Mouse (Mus musculus): ENCODE measurements around the gene Cyb5d2.
A peak's percentile ranks its signal among the peaks of the same experiment; 100 is the strongest.

Cyb5d2 gene

GRCm38 (mm10) chr11:72771461-72771860 lies 24.5 kb downstream of the Cyb5d2 start:
- DNase-seq = no peak

DNA sequence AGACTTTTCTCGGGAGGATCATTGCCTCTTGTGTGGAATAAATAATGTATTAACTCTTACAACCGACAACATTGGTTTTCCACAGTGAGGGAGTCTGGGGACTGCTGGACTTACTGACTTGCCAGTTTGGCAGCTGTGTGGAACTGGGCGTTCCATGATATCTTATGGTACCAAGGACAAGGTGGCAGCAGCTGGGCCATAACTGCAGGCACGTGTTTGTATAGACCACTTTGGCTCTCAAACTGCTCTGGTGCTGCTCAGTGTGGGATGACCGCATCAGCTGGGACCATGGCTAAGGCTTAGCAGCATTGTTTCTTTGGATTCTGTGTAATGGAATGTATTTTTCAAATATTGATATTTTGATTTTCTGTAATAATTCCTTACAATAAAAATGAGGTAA lies 25.1 kb downstream of the Cyb5d2 start:
- DNase-seq = no peak

- DNase-seq = no peak
Measured at GRCm38 (mm10) chr11:72770324-72770723, 25.6 kb downstream of the Cyb5d2 start.

DNA sequence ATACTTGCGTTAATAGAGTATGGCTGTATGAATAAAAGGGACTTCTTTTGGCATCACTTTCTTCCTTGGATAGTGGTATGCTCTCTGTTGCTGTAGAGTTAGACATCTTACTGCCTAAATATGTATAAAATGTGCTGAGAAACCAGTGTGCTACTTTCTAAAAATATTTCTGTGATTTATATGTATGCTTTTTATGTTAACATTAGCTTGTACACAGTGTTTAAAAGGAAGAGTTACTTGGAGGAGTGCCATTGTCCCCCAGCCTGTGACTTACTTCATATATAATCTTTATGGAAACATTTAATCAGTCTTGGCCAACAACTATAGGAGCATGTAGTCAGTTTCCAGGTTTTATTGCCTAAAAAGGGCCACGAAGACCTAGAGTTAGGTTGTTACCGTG lies 26.9 kb downstream of the Cyb5d2 start:
- no peak for DNase-seq

GRCm38 (mm10) chr11:72767716-72768115 lies 28.2 kb downstream of the Cyb5d2 start:
- DNase-seq = no peak

DNA sequence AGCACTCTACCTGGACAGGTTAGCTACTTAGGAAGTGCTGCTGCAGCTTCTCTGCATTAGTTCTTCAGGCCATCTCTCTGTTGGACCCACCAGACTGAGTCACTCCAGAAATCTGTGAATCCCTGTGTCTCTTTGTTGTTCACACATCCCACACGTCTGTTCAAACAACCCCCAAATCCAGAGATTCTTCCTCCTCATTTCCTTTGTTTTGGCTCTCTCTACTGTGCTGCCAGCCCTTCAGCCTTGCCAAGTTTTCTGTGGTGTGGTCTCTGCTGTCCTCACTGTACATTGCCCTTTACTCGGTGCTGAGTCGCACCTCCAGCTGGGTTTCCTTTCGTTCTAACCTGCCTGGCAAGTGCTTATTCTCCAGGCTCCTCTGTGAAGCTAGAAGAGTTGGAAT lies 31.7 kb downstream of the Cyb5d2 start:
- no peak for DNase-seq

DNA sequence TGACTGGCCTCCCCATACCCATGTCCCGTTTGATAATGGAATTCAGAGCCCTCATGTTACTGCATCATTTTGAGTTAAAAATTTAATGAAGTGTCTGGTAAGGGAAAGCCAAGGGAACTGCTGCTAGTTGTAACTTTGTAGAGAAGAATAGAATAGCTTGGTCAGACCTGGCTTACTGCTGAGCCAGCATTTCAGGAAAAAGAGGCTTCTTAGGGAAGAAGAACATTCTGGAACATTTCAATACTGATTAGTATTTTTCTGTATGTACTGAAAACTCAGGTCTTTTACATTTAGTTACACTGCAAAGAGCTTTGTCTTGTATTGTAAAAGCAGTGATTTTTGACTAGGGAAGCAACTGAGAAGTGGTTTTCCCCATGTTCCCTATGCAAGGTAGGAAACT lies 35.2 kb downstream of the Cyb5d2 start:
- DNase-seq = no peak

DNA sequence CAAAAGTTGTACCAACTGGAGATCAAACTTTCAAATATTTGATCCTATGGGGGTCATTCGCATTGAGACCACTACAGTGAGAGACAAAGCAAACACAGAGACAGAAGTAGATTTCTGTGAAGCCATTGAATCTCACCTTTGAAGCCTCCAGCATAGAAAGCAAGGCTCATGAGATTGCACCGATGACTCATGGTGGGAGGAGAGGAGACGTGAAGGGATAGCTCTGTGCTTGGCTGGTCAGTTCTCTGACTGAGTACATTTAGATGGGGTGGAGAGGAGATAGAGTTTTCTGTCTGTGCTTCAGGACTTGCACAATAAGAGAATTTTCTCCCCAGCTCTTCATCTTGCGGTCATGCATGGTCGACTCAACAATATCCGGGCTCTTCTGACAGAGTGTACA lies 36.4 kb downstream of the Cyb5d2 start:
- DNase-seq = no peak

DNA sequence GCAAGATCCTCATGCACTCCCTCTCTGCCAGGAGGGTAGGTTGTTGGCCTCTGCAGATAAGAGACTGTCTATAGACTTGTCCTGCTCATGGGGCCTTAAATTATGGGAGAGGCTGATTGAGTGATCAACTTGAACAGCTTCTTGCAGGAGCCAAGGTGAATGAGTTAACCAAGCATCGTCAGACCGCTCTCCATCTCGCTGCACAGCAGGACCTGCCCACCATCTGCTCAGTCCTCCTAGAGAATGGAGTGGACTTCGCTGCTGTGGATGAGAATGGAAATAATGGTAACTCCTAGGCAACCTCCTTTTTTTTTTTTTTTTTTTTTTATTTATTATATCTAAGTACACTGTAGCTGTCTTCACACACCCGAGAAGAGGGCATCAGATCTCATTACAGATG lies 37.6 kb downstream of the Cyb5d2 start:
- no peak for DNase-seq

GRCm38 (mm10) chr11:72751956-72752355 lies 44.0 kb downstream of the Cyb5d2 start:
- DNase-seq = no peak

DNA sequence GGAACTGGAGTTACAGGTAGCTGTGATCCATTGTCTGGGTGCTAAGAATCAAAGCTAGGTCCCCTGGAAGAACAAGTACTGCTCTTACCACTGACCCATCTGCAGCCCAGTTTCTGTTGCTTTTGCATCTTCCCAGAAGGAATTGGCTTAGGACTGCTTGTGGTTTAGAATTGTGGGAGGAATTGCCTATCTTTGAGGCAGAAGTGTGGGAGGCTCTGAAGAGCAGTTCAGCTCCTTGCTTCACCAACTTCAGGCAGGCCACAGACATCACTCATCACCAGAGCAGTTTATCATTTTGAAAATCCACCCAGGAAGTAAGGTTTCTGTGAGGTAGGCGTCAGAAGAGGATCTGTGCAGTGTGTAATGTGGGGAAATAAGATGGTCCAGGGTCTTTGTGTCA lies 56.9 kb downstream of the Cyb5d2 start:
- DNase-seq = no peak

DNA sequence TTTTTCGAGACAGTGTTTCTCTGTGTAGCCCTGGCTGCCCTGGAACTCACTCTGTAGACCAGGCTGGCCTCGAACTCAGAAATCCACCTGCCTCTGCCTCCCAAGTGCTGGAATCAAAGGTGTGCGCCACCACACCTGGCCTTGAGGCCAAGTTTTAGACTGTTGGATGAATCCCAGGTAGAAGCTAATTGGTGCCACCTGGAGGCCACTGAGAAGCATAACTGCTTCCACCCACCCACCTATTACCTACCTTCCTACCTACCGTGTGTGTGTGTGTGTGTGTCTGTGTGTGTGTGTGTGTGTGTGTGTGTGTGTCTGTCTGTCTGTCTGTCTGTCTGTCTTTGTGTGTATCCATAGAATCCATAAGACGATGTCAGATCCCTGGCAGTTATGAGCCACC lies 58.4 kb downstream of the Cyb5d2 start:
- DNase-seq = peak; percentile 68

DNA sequence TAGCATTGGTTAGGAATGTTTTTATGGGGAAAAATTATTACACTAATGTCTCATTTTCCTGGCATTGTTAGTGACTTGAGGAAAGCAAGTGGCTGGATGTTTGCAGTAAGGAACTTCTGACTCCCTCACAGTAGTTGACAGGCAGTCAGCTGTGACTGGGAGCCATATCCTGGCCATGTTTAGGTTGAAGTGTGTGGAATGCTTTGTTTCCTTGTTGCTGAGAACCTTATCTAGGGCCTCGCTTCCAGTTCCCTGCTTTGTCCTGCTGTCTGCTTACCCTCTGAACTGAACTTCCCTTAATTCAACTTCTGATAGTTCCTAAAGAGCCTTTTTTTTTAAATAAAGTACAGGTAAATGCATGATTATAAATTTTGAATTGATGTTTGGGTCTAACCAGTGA lies 59.6 kb downstream of the Cyb5d2 start:
- DNase-seq = no peak

DNA sequence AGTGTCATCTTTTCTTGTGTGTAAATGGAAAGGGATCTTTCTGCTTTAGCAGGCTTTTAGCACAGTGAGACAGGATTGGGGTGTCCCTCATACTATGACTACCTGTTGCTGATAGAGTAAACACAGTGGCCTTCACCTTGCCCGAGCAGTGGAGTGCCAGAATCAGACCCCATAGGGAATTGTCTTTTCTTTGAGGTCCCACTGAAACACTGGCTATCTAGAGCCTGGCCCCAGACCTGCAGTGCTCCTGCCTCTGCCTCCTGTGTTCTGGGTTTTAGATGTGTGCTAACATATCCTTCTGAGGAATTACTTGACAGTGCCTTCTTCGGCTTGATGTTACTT lies 60.5 kb downstream of the Cyb5d2 start:
- no peak for DNase-seq

DNA sequence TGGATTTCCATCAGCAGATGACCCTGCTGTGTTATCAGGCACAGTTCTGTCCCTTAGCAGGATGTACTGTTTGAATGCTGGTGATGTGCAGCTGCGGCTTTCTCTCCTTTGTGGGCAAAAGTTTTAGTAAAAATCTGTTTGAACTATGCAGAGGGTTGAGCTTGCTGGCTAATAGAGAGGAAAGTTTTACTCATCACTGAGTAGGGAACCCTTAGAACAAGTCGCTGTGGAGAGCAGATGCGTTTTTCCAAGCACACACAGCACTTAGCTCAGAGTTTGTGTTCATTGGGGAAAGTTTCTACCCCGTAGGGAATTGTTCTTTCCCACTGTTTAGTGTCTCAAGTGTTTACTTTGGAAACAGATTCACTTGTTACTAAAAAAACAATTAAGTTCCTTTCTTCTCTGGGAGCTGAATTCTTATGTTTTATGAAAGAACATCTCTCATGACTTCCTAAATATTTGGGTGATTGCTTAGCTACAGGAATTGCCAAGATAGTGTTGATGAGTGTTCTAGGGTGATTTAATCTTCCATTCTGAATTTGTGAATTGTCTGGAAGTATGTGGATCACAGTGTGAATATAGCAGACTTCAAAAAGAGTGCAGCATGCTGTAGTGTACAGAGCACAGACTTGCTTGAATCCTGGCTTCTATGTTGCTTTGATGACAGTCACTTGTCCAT lies 61.0 kb downstream of the Cyb5d2 start:
- no peak for DNase-seq

GRCm38 (mm10) chr11:72733736-72734135 lies 62.2 kb downstream of the Cyb5d2 start:
- no peak for DNase-seq
